Mouse (Mus musculus) heart, postnatal 0 days (tissue): Measurements from ENCODE around the gene Camsap3.

Source experiments
- CTCF ChIP-seq: IDR thresholded peaks from 2 replicates; pipeline ENCODE4 v1.5.1; 2016; ENCODE audit warnings: antibody characterized with exemption, control low read depth, low read depth
- EP300 ChIP-seq: IDR thresholded peaks from 2 replicates; pipeline ENCODE4 v1.6.1; 2016; ENCODE audit warnings: antibody characterized with exemption, low read depth

GRCm38 (mm10) chr8:3586993-3587390, at the start of gene Camsap3:
- no peak for TF ChIP-seq CTCF
- TF ChIP-seq EP300 = no peak
